Mouse (Mus musculus): ENCODE measurements around the gene Frat1.
"Not testable (repeated sequence)": the region's sequence is repeated elsewhere in the genome, so short reads cannot be mapped to it uniquely, and the experiment has no call there.

The Frat1 gene

DNA sequence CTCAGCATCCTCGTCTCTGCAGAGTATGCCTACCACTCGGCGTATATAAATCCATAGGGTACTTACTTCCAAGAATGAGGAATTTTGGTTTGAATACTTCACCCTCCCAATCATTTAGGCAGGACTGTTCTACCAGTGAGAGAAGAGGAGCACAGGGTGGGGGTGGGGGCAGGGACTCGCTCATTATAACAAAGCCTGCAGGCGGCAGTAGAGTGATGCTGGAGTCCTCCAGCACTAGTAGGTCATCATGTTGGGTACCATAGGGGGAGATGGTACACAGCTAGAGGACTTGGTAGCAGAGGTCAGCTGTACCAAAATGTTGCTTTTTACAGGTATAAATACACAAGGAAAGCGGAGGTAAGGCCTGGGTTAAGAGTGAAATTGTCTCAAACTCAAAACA is 14.6 kb downstream of the Frat1 start:
- DNase-seq (ENCODE audit: low spot score): no peak

DNA sequence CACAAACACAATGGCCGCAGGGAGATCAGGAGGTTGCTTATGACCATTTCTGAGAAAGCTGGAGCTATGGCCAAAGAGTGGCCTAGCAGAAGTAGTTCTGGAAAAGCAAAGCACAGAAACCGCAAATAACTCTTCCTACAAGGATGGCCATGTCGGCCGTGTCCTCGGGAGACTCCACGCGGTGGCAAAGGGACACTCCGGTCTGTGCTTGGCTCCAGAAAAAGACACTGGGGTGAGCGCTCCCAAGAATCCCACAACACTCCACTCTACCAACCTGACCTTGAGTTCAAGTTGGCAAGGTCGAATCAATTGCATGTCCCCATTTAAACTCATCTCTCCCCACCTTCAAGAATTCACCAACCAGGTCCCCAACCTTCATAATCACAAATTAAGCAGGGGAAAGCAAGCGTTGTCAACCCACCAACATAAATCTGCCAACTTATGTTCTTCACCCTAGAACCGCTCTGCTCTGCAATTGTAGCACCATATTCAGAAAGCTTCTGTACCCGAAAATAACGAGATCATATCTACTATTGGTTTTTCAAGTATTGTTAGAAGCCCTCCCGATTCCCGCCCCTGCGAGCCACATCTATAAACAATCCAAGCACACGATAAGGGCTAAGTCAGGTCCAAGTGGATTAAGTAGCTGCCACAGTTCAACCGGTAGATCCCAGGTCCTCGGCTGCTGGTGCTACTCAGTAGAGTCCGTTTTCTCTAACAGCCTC is 16.8 kb downstream of the Frat1 start:
- no peak for DNase-seq (ENCODE audit: low spot score)

GRCm38 (mm10) chr19:41847091-41847581 is 17.4 kb downstream of the Frat1 start:
- DNase-seq (ENCODE audit: low spot score): peak; percentile 14

DNA sequence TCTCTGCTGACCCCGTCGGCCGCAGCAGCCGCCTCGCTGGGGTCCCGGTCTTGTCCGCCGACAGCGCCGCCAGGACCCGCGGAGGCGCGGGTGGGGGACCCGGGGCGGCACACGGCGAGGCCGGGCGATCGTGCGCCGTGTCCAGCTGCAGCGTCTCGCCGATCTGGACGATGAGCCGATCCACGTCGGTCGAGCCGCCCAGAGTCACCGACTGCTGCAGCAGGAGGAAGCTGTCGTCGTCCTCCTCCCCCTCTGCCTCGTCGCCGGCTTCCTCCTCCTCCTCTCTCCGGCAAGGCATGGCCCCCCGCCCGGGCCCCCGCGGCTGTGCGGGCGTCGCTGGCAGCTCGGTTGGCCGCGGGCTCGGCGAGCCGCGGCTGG is 17.8 kb downstream of the Frat1 start:
- not testable (repeated sequence) for DNase-seq (ENCODE audit: low spot score)

- DNase-seq (ENCODE audit: low spot score): peak; percentile 89
Measured at GRCm38 (mm10) chr19:41847992-41848851, 18.5 kb downstream of the Frat1 start, which contains the start of gene Frat2. Frat2 (minus strand) TSS chr19:41848132.

DNA sequence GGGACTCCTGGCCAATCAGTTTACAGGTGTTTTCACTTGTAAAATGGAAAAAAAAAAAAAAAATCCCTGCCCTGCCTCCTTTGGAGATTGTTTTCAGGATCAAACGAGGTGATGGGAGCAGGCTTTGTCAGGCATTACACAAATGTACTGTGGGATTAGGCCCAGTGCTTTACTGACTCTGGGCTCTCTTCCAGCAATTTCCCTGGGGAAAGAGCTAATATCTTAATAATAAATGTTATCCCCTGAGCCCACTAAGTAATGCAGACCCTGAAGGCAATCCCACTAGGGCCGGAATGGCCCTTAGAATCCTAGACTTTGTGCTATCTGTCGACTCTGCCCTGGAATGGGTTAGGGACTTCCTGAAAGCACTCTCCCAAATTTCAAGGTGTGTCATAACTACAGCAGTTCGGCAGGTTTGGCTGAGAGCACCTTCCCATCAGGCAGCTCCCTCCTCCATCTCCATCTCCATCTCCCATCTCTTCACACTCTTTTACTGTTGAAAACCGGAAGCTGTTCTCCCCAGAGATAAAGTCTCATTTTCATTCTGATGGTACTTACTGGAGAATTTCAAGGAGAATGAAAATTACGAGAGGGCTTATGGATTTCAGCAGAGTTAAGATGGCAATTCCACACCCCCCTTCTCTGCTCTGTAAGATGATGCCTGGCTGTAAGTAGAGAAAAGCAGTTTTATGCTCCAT is 20.4 kb downstream of the Frat1 start:
- DNase-seq (ENCODE audit: low spot score): no peak

GRCm38 (mm10) chr19:41850719-41851543 is 21.2 kb downstream of the Frat1 start:
- no peak for DNase-seq (ENCODE audit: low spot score)

DNA sequence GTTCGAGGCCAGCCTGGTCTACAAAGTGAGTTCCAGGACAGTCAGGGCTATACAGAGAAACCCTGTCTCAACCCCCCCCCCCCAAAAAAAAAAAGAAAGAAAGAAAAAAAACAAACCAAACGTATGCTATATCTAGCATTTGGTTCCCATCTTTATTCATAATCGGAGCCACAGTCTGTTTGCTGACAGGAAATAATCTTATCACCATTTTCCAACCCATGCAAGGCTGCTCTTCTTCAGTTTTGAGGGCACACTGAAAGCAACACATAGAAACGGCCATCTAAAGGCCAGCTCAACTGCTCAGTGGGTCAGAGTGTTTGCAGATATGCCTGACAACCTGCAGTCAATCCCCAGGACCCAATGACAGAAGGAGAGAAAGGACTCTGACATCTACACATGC is 22.7 kb downstream of the Frat1 start:
- no peak for DNase-seq (ENCODE audit: low spot score)

DNA sequence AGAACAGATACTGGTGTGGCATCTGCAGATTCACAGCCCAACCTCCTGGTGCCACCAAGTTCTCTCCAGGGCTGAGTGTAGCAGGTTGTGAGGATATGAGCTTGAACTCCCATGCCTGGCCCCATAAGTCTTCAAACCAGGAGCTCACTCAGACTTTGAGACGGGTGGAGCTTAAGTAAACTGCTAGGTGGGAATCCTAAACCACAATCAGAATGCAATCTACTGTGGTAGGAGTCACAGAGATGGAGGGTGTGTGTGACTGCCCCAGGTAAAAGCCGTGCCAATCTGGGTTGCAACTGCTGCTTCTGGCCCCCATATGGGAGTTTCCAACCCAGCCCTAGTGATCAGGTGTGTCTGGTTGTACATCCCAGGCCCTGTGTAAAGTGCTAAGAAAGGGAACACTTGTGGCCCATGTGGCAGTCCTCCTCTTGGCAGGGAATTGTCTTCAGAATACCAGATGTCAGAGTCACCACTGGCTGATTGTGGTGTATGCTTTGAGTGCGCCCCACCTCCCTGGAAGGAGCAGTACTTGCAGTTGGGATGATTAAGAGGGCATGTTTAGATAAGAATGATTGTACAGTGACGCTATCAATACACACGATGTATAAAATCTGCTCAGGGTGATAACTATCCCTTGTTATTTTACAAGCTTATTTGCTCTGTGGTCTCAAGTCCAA is 27.5 kb downstream of the Frat1 start:
- no peak for DNase-seq (ENCODE audit: low spot score)

GRCm38 (mm10) chr19:41857816-41858310 is 28.1 kb downstream of the Frat1 start:
- no peak for DNase-seq (ENCODE audit: low spot score)

GRCm38 (mm10) chr19:41866707-41867106 is 36.9 kb downstream of the Frat1 start:
- no peak for DNase-seq (ENCODE audit: low spot score)

DNA sequence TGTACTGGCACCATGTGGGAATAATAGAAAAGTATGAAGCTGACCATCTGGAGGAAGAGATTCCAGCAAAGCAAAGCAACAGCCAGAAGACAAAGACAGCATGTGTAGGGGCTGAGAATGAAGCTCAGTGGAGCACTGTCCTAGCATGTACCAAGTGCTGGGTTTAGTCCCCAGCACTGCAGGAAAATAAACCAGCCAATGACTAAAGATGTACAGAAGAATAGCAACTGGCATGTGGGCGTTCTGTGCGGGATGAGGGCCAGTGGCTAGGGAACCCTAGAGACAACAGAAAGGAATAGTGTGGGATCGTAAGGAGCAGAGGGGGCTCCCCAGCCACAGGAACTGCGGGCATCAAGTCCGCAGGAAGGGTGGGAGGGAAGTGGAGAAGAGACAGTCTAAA is 39.5 kb downstream of the Frat1 start:
- no peak for DNase-seq (ENCODE audit: low spot score)

- not testable (repeated sequence) for DNase-seq (ENCODE audit: low spot score)
Measured at GRCm38 (mm10) chr19:41869946-41870345, 40.2 kb downstream of the Frat1 start.

- no peak for DNase-seq (ENCODE audit: low spot score)
Measured at GRCm38 (mm10) chr19:41872285-41872684, 42.5 kb downstream of the Frat1 start.

- no peak for DNase-seq (ENCODE audit: low spot score)
Measured at GRCm38 (mm10) chr19:41874356-41874755, 44.6 kb downstream of the Frat1 start.

GRCm38 (mm10) chr19:41881842-41882241 is 52.1 kb downstream of the Frat1 start:
- DNase-seq (ENCODE audit: low spot score): no peak

Measured in lung, postnatal 25 days (tissue).